Mouse (Mus musculus): ENCODE results near the gene Axin2. TPM values are rescaled to one million over a fixed set of nuclear protein-coding genes. Genes with fewer than 3 reads are reported as not detected.

The Axin2 gene
- polyA plus RNA-seq, 1 experiment from 2014 or later, result 2.6 TPM

- ATAC-seq (ENCODE audit: insufficient number of reproducible peaks, insufficient read depth, low FRiP score, low read depth), result no peak
- 15% methylated on average over 12 of the region's 12 CpGs for WGBS
Observed at GRCm38 (mm10) chr11:108917422-108918324, 2.5 kb upstream of the Axin2 start.

GRCm38 (mm10) chr11:108920636-108921505 lies 722 bp downstream of the Axin2 start:
- peak overlapping the region; percentile 82 for H3K9ac ChIP-seq (ENCODE audit: low read length)
- under 1% methylated on average over 90 of the region's 104 CpGs for WGBS
- peak overlapping the region; percentile 91 to 95 for H3K27ac ChIP-seq (replicated peaks in 1 of 2; ENCODE audit: control insufficient read depth in 1 of 2, insufficient read depth in 1 of 2, low read depth in 2 of 2, low read length in 2 of 2)
- peaks cover 8 to 24% of the 10 kb centered on the region in 2 experiments; a peak in 3 of 4 replicates for H3K4me1 ChIP-seq (ENCODE audit: control insufficient read depth in 2 of 2, insufficient read depth in 2 of 2, low read length in 2 of 2)
- H3K4me2 ChIP-seq (ENCODE audit: low read length), result peak overlapping the region; percentile 97
- ATAC-seq (ENCODE audit: insufficient number of reproducible peaks, insufficient read depth, low FRiP score, low read depth), result peak; percentile 81
- peaks cover 18% of the 10 kb centered on the region for H3K27me3 ChIP-seq (ENCODE audit: control insufficient read depth, insufficient read depth, low read length)
- H3K36me3 ChIP-seq (ENCODE audit: control insufficient read depth, insufficient read depth, low read length), result no peaks in the 10 kb centered on the region
- H3K4me3 ChIP-seq (ENCODE audit: control insufficient read depth in 1 of 2, insufficient read depth in 1 of 2, low read depth in 1 of 2, low read length in 2 of 2), result peak overlapping the region; percentile 61 to 77
- H3K9me3 ChIP-seq (ENCODE audit: control insufficient read depth, low read length), result peaks cover 6% of the 10 kb centered on the region; the same call in 1 of the 2 replicates

More at GRCm38 (mm10) chr11:108917422-108918324, 2.5 kb upstream of the Axin2 start:
- Histone ChIP-seq H3K27ac (replicated peaks in 1 of 2; ENCODE audit: control insufficient read depth in 1 of 2, insufficient read depth in 1 of 2, low read depth in 2 of 2, low read length in 2 of 2) (no peak overlapping the region; a peak in 1 of 4 replicates), H3K36me3 (ENCODE audit: control insufficient read depth, insufficient read depth, low read length) (no peaks in the 10 kb centered on the region), H3K4me2 (ENCODE audit: low read length) (no peak overlapping the region), H3K9ac (ENCODE audit: low read length) (no peak overlapping the region), H3K4me1 (ENCODE audit: control insufficient read depth in 2 of 2, insufficient read depth in 2 of 2, low read length in 2 of 2) (peaks cover 0 to 12% of the 10 kb centered on the region in 2 experiments; a peak in 3 of 4 replicates), H3K9me3 (ENCODE audit: control insufficient read depth, low read length) (peaks cover 6% of the 10 kb centered on the region; the same call in 1 of the 2 replicates), H3K27me3 (ENCODE audit: control insufficient read depth, insufficient read depth, low read length) (peaks cover 2% of the 10 kb centered on the region; the same call in 1 of the 2 replicates), H3K4me3 (ENCODE audit: control insufficient read depth in 1 of 2, insufficient read depth in 1 of 2, low read depth in 1 of 2, low read length in 2 of 2) (no peak overlapping the region)

GRCm38 (mm10) chr11:108921506-108922455 lies 1.6 kb downstream of the Axin2 start:
- peak overlapping the region; percentile 82 for H3K9ac ChIP-seq (ENCODE audit: low read length)
- H3K4me3 ChIP-seq (ENCODE audit: control insufficient read depth in 1 of 2, insufficient read depth in 1 of 2, low read depth in 1 of 2, low read length in 2 of 2), result peak overlapping the region; percentile 61 to 77
- no peak for ATAC-seq (ENCODE audit: insufficient number of reproducible peaks, insufficient read depth, low FRiP score, low read depth)
- peak overlapping the region; percentile 97 for H3K4me2 ChIP-seq (ENCODE audit: low read length)
- H3K9me3 ChIP-seq (ENCODE audit: control insufficient read depth, low read length), result peaks cover 2% of the 10 kb centered on the region; the same call in 1 of the 2 replicates
- peaks cover 14 to 31% of the 10 kb centered on the region in 2 experiments for H3K4me1 ChIP-seq (ENCODE audit: control insufficient read depth in 2 of 2, insufficient read depth in 2 of 2, low read length in 2 of 2)
- WGBS, result under 1% methylated on average over 61 of the region's 62 CpGs
- no peaks in the 10 kb centered on the region for H3K36me3 ChIP-seq (ENCODE audit: control insufficient read depth, insufficient read depth, low read length)
- H3K27ac ChIP-seq (replicated peaks in 1 of 2; ENCODE audit: control insufficient read depth in 1 of 2, insufficient read depth in 1 of 2, low read depth in 2 of 2, low read length in 2 of 2), result peak overlapping the region; percentile 5 to 95; a peak in 3 of 4 replicates
- H3K27me3 ChIP-seq (ENCODE audit: control insufficient read depth, insufficient read depth, low read length), result peaks cover 18% of the 10 kb centered on the region

GRCm38 (mm10) chr11:108922511-108923187 lies 2.5 kb downstream of the Axin2 start:
- H3K9me3 ChIP-seq (ENCODE audit: control insufficient read depth, low read length), result no peaks in the 10 kb centered on the region
- H3K27me3 ChIP-seq (ENCODE audit: control insufficient read depth, insufficient read depth, low read length), result peaks cover 18% of the 10 kb centered on the region
- peak overlapping the region; percentile 97 for H3K4me2 ChIP-seq (ENCODE audit: low read length)
- peaks cover 20 to 35% of the 10 kb centered on the region in 2 experiments for H3K4me1 ChIP-seq (ENCODE audit: control insufficient read depth in 2 of 2, insufficient read depth in 2 of 2, low read length in 2 of 2)
- H3K4me3 ChIP-seq (ENCODE audit: control insufficient read depth in 1 of 2, insufficient read depth in 1 of 2, low read depth in 1 of 2, low read length in 2 of 2), result peak overlapping the region; percentile 61 to 77
- no peaks in the 10 kb centered on the region for H3K36me3 ChIP-seq (ENCODE audit: control insufficient read depth, insufficient read depth, low read length)
- peak overlapping the region; percentile 82 for H3K9ac ChIP-seq (ENCODE audit: low read length)
- WGBS, result 1% methylated on average over 31 of the region's 32 CpGs
- no peak overlapping the region for H3K27ac ChIP-seq (replicated peaks in 1 of 2; ENCODE audit: control insufficient read depth in 1 of 2, insufficient read depth in 1 of 2, low read depth in 2 of 2, low read length in 2 of 2)
- no peak for ATAC-seq (ENCODE audit: insufficient number of reproducible peaks, insufficient read depth, low FRiP score, low read depth)

- Histone ChIP-seq H3K4me2 (ENCODE audit: low read length) (peak overlapping the region; percentile 97), H3K9ac (ENCODE audit: low read length) (peak overlapping the region; percentile 82), H3K36me3 (ENCODE audit: control insufficient read depth, insufficient read depth, low read length) (no peaks in the 10 kb centered on the region), H3K4me3 (ENCODE audit: control insufficient read depth in 1 of 2, insufficient read depth in 1 of 2, low read depth in 1 of 2, low read length in 2 of 2) (peak overlapping the region; percentile 61 to 77), H3K9me3 (ENCODE audit: control insufficient read depth, low read length) (no peaks in the 10 kb centered on the region), H3K27me3 (ENCODE audit: control insufficient read depth, insufficient read depth, low read length) (peaks cover 18% of the 10 kb centered on the region), H3K27ac (replicated peaks in 1 of 2; ENCODE audit: control insufficient read depth in 1 of 2, insufficient read depth in 1 of 2, low read depth in 2 of 2, low read length in 2 of 2) (no peak overlapping the region), H3K4me1 (ENCODE audit: control insufficient read depth in 2 of 2, insufficient read depth in 2 of 2, low read length in 2 of 2) (peaks cover 26 to 35% of the 10 kb centered on the region in 2 experiments)
- 8% methylated on average over 17 of the region's 17 CpGs for WGBS
- ATAC-seq (ENCODE audit: insufficient number of reproducible peaks, insufficient read depth, low FRiP score, low read depth), result no peak
Observed at GRCm38 (mm10) chr11:108923188-108923575, 3.0 kb downstream of the Axin2 start.

GRCm38 (mm10) chr11:108923781-108924180 lies 3.6 kb downstream of the Axin2 start:
- H3K27me3 ChIP-seq (ENCODE audit: control insufficient read depth, insufficient read depth, low read length), result peaks cover 18% of the 10 kb centered on the region
- no peaks in the 10 kb centered on the region for H3K36me3 ChIP-seq (ENCODE audit: control insufficient read depth, insufficient read depth, low read length)
- WGBS, result 51% methylated on average over 13 of the region's 13 CpGs
- H3K27ac ChIP-seq (replicated peaks in 1 of 2; ENCODE audit: control insufficient read depth in 1 of 2, insufficient read depth in 1 of 2, low read depth in 2 of 2, low read length in 2 of 2), result no peak overlapping the region
- ATAC-seq (ENCODE audit: insufficient number of reproducible peaks, insufficient read depth, low FRiP score, low read depth), result no peak
- H3K4me2 ChIP-seq (ENCODE audit: low read length), result peak overlapping the region; percentile 97
- no peaks in the 10 kb centered on the region for H3K9me3 ChIP-seq (ENCODE audit: control insufficient read depth, low read length)
- peak overlapping the region; percentile 61 to 77 for H3K4me3 ChIP-seq (ENCODE audit: control insufficient read depth in 1 of 2, insufficient read depth in 1 of 2, low read depth in 1 of 2, low read length in 2 of 2)
- H3K9ac ChIP-seq (ENCODE audit: low read length), result no peak overlapping the region
- H3K4me1 ChIP-seq (ENCODE audit: control insufficient read depth in 2 of 2, insufficient read depth in 2 of 2, low read length in 2 of 2), result peaks cover 32 to 41% of the 10 kb centered on the region in 2 experiments
